Mouse (Mus musculus) erythroid progenitor cell, adult 5-6 weeks (primary cell): ENCODE measurements around the gene Pid1. TPM values are rescaled to one million over a fixed set of nuclear protein-coding genes. Genes with fewer than 3 reads are reported as not detected.

Experiments
- ATAC-seq: replicated peaks from 2 replicates; pipeline ENCODE4 v1.8.0; 2016; ENCODE audit warnings: moderate number of reproducible peaks, mild to moderate bottlenecking, moderate TSS enrichment, inconsistent platforms; ENCODE audit not compliant: poor library complexity, low FRiP score, severe bottlenecking
- total RNA-seq, 2 experiments: library from RNA; stranded (forward) in 1 of 2; stranded (reverse) in 1 of 2; fragments of 150-400 nt in 1 of 2; fragments of 186-747, 209-891 nt in 1 of 2; gene quantifications; 2 replicates each; pipeline versions ENCODE4 v1.2.3 to v1.2.4; 2015 to 2017; ENCODE audit warnings: low replicate concordance in 2 of 2

Pid1 gene
- 3.4 and 4.0 TPM in 2 replicates for total RNA-seq (2015; ENCODE audit: low replicate concordance)
- total RNA-seq (2017; ENCODE audit: low replicate concordance), result 1.2 and 7.3 TPM in 2 replicates

DNA sequence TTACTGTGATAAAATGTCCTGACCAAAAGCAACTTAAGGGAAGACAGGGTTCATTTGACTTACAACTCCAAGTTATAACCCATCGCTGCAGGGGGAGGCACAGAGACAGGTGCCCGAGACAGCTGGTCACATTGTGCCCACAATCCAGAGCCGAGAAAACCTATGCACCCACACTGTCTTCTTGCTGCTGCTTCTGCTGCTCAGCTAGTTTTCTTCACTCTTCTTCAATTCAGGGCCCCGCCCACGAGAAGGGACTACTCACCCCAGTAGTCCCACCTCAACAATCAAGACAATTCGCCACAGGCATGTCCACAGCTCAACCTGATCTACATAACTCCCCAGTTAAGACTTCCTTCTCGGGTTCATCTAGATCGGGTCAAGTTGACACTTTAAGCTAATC, at the start of gene Pid1:
Gene Pid1, minus strand, starts transcription at position 214 of the 400 bp plus-strand sequence.
- ATAC-seq, result no peak

DNA sequence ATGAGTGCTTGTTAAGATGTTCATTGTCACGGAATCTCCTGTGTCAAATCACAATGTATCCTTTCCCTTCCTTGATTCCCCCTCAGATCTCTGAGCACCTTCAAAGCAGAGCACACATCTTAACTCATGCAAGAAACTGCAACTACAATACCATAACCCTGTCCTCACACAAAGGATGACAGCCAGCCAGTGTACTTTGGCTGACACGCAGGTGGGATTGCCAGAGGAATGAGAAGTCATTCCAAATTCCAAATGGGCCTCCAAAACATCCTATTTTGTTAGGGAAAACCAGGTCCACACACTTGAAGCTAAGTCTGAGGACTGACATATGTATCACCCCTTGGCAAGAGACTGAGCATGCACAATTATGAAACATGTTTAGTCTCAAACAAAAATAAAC, 45.5 kb upstream of the Pid1 start:
- ATAC-seq, result no peak

DNA sequence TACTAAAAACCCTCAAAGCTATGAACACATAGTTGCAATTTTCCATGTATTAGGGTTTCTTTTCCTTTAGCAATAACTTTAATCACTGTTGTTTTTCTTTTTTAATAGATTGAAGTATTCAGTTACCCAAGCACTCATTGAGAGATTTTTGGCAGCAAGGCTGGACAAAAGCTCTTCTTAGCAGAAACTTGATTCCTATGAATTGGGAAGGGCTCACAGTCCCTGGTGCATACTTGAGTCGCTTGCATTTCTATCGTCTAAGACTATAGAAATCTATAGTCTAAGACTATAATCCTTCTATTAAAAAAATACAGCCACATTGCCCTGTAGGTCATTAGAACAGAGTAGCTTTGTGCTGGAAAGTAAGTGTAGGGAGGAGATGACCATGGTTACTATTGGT, 44.9 kb upstream of the Pid1 start:
- ATAC-seq, result no peak

DNA sequence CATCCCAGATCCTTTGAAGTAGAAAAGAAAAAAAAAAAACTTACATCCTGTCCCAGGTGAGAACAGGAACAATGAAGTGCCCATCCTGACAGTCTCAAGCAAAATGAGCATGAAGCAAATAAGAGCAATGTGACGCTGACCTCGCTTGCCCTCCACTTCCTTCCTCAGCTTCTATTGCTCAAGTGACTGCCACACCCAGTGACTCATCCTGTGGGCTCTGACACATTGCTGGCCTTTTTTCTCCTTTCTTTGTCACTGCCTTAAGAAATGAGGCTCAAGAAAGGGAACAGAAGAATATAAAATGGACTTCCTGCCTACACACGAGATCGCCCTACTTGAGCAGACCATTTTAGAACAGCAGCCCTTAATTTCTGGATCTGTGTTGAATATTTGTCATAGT, 42.9 kb upstream of the Pid1 start:
- ATAC-seq, result no peak

DNA sequence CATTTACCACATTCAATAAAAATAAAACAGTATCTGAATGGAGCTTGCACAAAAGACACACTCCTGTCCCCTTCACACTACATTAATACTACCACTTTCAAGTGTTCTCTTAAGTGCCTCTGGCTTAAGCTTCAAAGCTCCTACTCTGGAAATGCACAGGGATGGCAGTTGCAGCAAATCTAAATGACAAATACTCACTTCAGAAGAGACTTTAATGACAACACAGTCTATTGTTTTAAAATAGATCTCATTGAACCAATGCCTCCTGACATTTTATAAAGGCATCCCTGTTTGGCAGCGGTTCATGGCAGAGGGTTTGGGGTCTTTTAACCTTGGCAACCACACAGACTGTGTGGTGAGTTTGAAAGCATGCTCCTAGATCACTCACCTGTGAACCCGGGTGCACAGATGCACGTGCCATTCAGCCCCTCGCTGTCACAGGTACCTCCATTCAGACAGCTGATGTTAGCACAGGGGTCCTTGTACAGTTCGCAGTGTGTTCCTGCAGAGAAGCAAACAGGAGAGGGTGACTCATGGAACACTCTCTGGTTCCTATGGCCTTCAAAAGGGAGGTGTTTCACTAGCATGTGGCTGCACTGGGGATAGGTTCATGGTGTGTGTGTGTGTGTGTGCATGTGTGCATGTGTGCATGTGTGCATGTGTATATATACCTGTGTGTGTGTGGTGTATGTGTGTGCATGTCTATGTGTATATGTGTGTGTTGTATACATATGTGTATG, 41.7 kb upstream of the Pid1 start:
- ATAC-seq, result no peak

DNA sequence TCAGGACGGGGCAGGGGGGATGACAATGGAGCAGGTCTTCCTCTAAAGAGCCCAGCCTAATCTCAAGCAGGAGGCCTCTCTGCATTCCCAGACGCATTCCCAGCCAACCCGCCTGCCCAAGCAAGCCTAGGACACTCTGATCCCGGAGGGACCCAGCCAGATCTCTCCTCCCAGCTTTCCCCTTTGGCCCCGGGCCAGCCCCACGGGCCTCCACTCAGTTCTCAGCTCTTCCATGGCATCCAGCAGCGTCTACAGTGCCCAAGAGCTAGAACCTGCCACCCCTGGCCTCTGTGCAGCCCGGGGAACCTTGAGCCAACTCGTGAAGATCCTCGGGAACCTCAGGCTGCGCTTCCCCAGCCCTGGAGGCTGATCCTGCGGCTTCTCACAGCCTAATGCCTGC, 40.9 kb upstream of the Pid1 start:
- no peak for ATAC-seq

DNA sequence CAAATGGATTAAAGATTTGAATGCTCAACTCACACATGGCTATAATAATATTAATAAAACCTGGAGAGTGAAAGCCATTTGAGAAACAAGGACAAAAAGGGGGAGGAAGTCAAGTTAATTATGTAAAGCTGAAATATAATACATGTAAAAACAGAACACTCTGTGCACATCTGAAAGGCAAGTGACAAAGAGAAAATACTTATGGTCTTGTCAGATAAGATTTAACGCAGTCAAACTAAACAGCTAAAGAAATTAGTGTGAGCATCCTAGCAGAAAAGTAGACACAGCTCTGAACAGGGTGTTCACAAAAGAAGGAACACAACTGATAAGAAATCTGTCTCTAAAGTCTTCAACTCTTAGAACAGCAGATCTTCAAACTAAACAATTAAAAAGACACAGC, 38.2 kb upstream of the Pid1 start:
- no peak for ATAC-seq

DNA sequence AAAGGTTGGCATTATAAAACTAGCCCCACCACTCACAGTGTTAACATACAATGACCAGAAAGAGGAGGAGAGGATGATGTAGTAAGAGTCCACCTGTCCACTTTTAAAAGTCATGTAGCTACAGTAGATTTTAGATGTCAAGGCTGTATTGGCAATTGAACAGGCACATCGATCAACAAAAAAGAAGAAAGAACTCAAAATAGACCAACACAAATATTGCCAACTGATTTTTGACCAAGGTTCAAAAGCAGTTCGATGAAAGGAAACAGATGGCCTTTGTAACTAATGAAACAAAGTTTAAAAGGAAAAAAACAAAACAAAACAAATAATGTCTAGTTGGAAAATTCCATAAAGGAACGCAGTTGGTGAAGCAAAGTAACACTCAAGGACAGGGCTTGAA, 35.7 kb upstream of the Pid1 start:
- no peak for ATAC-seq

DNA sequence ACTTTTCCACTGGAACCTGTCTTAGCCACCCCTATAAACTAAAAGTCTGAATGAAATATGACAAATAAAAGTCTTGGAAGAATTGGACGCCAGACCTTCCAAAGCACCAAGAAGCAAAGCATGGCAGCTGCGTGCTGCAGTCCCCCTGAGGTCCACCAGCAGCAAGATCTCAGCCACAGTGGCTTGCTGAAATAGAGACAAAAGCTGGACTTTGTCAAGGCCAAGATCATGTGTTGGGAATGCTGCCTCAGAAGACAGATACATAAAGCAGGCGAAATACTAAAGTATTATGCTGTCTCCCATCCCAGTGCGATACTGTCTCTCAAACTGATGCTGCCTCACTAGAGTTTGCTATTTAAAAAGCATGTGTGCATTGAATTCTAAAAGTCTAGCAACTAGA, 35.1 kb upstream of the Pid1 start:
- ATAC-seq, result no peak

DNA sequence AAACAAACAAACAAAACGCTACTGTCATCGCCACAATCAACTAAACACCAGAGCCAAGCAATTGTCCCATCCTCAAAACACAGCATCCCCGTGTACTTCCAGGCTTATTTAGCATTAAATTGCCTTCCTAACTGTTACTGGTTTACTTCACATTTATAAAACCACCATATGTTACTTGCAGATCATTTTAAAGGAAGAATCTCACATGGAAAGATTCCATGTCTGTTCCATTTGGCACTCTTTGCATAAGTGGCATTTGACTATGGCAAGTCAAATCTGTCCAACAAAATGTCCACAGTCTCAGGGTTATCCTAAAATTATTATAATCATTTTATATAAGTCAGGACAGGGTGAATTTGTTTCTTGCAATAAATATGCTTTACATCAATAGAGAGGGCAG, 32.8 kb upstream of the Pid1 start:
- ATAC-seq, result no peak

DNA sequence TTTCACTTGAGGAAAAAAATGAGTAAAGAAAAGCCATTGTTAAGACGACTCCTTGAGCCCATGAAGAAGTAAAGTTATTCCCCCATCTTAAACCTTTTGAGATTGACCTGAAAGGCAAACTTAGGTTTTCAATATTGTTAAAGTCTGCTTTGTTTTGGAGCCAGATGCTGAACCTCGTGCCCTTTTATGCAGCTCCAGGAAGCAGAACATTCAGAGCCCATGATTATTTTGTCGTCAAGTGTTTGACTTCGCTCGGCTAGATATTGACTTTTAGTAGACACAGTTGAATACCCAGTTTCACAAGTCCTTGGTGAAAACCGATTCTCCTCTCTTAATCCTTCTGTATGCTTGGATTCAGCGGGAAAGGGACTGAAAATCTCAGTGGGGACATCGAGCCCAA, 31.9 kb upstream of the Pid1 start:
- ATAC-seq, result no peak

DNA sequence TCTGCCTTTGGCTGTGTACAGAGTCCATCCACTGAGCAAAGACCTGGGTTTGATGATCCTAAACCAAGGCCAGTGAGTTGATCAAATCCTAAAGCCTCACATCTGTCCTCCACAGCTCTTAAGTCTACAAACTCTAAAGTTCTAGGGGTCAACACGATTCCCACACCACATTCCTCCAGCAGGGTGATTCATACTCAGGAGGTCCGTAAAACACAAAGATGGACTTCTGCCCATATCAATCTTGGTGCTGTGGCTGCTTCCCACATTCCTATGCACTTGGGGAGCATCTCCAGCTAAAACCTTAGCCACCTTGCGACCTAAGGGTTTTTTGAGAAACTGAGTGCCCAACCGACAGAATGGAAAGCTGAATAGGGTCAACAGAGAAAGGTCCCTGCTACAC, 27.0 kb upstream of the Pid1 start:
- ATAC-seq, result no peak

DNA sequence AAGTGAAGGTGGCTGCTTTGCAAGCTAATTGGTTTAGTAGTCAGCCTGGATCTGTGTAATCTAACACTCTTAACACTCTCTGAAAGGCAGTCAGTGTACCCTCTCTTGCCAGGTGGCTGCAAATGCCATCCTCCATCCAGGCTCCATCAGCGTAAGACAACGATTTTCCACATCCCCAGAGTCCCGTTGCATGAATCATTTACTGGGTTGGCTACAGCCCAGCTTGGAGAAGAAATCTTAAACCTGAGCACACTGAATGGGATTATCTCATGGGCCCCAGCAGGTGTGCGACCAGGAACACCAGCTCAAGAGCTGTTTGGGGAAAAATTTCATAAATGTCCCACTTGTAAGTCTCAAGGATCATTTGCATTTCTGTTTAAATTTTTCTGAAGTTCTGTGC, 23.6 kb upstream of the Pid1 start:
- no peak for ATAC-seq

DNA sequence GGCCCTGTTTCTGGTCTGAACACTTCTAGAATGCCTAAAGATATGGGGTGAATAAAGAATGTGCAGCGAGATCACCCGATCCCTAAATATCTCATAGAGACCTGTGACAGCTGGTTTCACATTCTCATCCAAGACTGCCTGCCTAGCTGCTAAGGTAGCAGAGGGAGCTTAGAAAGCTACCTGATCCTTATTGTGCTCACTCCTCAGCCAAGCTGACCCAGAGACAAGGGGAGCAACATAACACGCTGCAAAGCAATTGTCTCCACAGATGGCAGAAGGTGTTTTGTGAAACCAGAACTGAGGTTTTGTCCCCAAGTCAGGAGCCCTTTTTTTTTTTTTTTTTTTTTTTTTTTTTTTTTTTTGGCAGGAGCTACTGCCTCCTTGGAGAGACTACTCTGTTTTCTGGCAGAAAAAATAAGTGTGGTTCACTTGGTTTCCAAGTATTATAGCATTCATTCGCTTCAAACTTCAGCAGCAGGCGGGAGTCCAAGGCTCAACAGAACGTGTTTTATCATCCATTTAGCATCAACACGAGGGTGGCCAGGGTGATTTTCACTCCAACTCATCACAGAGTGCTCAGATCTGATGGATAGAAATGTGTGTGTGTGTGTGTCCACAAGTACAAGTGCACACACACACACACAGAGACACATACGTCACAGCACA, 22.6 kb upstream of the Pid1 start:
- no peak for ATAC-seq

DNA sequence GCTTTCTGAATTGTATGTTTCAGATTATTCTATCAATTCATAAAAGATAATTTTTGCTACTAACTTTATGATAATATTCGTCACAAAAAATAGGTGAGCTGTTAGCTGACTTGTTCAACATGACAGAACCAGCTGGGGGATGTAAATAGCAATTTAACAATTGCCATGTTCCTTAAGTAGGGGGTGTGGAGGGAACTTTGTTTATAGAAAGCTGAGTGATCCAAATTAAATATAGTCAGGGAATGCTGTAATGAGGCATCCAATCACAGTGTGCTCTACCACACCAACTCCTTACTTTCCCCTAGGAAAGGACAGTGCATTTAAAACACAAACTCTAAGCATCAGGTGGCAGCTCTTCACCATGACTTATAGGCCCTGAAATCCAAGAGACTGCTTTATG, 18.7 kb upstream of the Pid1 start:
- ATAC-seq, result no peak

DNA sequence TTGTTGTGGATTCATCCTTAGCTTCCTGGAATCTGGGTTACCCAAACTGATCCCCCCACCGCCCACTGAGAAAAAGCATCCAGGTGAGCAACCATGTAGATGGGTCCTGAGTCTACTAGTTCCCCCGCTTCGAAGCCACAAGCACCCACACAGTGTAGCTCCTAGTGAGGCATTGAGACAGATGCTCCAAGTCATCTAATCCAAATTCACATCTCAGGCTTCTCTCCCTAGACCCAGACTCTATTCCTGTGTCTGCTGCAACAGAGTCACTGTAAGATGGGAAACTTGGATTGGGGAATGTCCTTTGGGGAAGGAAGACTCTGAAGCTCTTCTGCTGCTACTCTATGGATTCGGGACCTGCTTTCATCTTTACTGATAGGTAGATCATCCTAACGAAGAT, 18.1 kb upstream of the Pid1 start:
- ATAC-seq, result no peak

DNA sequence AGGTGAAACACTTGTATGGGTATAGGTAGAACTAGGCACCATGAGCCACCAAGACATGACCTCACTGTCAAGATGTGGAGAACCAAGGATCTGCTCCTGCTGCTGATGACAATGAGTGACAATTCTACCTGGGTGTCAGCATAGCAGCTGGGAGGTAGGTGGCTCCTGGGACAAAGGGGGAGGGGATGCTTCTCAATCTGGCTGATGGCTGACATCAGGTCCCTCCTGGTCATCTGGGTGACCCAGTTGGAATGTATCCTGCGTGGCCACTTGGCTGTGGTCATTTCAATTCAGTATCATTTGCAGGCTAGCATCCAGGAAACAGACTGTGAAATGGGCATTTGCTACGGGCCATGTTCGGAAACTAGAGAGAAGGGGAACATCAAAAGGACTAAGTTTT, 16.9 kb upstream of the Pid1 start:
- ATAC-seq, result no peak

DNA sequence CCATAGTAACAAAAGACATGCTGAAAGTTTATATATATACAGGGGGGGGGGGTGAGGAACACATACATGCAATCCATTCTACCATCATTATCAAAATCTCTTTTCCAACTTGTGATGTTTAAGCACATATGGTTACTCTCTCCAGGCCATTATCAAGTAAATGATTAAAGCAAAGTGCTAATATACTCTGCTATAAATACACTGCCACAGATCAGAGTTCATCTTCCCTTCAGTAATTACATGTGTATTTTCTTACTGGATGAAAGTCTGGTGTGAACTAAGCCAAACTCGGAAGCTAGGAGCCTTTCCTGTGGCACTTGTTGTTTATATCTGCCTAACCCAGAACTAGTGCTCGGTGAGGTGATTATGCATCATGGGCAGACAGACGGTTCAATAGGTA, 3.8 kb upstream of the Pid1 start:
- ATAC-seq, result no peak

DNA sequence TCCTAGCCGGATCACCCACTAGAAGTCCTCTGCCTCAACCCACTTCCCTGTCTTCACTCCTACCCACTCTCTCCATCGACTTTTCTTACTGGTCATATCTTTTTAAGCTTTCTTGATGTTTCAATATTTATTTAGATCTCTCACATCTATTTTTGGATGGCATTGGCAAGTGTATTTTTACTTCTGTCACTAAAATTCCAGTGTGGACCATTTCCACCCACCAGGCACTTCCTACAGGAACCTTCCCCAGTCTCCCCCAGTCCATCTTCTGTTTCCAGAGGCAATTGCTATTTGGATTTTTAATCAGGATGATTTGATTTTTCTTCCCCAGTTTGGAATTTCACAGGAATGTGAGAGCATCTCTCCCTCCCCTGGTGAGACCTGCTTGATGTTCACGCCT, 2.6 kb upstream of the Pid1 start:
- ATAC-seq, result no peak

DNA sequence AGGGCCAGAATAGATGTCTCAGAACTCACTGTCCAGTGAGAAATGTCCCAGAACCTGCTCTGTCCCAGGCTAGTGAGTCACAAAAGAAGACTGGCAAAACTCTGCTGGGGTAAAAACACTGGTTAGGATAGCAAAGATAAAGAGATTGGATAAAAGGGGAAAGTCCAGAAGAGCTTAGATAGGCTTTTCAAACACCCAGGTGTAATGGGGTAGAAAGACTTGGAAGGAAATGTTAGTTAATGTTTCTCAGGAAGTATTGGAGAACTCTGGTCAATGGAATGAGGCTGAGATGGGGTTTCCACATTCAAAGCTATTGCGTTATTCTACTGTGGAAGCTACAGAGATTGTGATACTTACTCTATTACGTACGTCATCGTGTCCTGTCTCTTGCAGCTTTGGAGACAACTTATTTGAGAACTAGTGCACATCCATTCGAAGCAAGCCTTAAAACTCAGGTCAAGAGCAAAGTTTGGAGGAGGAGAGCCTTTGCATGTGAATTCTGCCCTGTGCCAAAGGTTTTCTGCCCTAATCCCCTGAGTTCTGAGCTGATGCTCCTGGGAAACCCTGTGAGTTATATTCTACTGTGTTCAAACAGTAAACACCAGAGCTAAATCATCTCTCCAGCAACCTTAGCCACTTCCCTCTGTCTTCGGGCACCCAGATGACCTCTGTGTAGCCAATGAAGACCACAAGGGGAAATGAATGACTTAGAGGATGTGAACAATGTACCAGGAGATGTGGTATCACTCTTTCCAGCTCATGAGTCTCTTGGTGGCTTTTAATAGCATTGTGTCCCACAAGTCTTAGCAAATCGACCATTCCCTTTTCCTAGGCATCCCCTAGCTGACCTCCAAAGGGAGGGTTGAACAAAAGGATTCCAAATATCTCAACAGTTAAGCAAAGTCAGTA, 1.0 kb downstream of the Pid1 start:
- ATAC-seq, result no peak

DNA sequence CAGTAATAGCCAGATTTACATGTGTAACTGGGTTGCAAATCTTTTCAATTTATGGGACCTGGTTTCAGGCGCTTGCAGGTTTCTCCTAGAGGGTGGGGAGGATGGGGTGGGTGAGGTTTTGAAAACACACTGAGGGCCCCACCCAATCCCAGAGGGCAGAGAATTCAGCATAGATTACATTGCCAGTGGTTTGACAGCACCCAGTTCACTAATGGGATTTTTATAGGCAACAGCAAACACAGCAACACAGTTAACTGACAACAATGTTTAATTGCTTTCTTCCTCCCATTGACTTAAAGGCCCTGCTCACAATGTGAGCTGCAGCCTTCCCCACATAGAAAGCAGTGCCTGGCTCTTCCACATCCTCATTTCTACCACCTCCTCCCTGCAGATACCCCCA, 1.8 kb downstream of the Pid1 start:
- ATAC-seq, result no peak
